Comparison of ENCODE assay signal across 8 mouse cellular contexts in the genomic region with DNA sequence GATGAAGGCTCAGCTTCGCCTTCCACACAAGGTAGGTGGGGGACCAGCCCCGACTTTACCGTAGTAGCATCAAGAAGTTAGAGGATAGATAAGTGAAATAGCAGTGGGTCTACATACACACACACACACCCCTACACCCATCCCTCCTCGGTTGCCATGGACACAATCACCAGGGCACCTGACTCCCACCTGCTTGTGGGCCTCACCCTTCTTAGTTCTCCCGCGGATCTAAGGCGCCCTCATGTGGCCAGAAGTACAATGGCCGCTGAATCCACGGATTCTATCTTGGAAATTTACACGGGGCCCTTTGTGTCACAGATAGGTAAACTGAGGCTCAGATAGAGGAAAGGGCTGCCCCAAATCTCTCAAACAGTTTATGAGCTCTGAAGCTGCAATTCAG. TPM values are rescaled to one million over a fixed set of nuclear protein-coding genes. Genes with fewer than 3 reads are reported as not detected.
DNase-seq lines count a peak whose midpoint lies in the region; ATAC-seq and TF ChIP-seq lines count a peak whose summit lies in the region.

No protein-coding gene starts in this region.

- 17% methylated on average over 10 of the region's 10 CpGs for WGBS in forebrain, embryonic 16.5 days
- WGBS in kidney, embryonic 15.5 days, result 17% methylated on average over 10 of the region's 10 CpGs
- 14% methylated on average over 10 of the region's 10 CpGs for WGBS in lung, postnatal 0 days

- no peak overlapping the region for H3K4me3 ChIP-seq in forebrain, embryonic 16.5 days (replicated peaks; ENCODE audit: low read length)
- H3K4me3 ChIP-seq in kidney, embryonic 15.5 days (replicated peaks), result no peak overlapping the region
- H3K4me3 ChIP-seq in lung, postnatal 0 days (ENCODE audit: low read depth, low read length), result no peak overlapping the region

- no peaks in the 10 kb centered on the region for H3K9me3 ChIP-seq in forebrain, embryonic 16.5 days (ENCODE audit: control insufficient read depth, low read length)
- H3K9me3 ChIP-seq in kidney, embryonic 15.5 days (replicated peaks), result no peaks in the 10 kb centered on the region
- no peaks in the 10 kb centered on the region for H3K9me3 ChIP-seq in lung, postnatal 0 days (ENCODE audit: low read length)

- H3K27ac ChIP-seq in forebrain, embryonic 16.5 days (ENCODE audit: low read length), result no peak overlapping the region
- no peak overlapping the region for H3K27ac ChIP-seq in kidney, embryonic 15.5 days
- no peak overlapping the region for H3K27ac ChIP-seq in lung, postnatal 0 days (ENCODE audit: low read length)

- no peak overlapping the region for H3K4me2 ChIP-seq in forebrain, embryonic 16.5 days (ENCODE audit: low read length)
- H3K4me2 ChIP-seq in kidney, embryonic 15.5 days, result no peak overlapping the region
- no peak overlapping the region for H3K4me2 ChIP-seq in lung, postnatal 0 days (replicated peaks; ENCODE audit: low read depth, low read length)

- peak; percentile 70 for ATAC-seq in forebrain, embryonic 16.5 days
- ATAC-seq in kidney, embryonic 15.5 days (replicated peaks; ENCODE audit: low FRiP score), result peak; percentile 87
- ATAC-seq in lung, postnatal 0 days, result peak; percentile 58

- TF ChIP-seq EP300 in lung, postnatal 0 days (IDR thresholded peaks at IDR 0.05), result no peak

- no peak overlapping the region for H3K9ac ChIP-seq in forebrain, embryonic 16.5 days (replicated peaks; ENCODE audit: low read depth, low read length)
- no peak overlapping the region for H3K9ac ChIP-seq in kidney, embryonic 15.5 days
- H3K9ac ChIP-seq in lung, postnatal 0 days (replicated peaks; ENCODE audit: low read depth), result no peak overlapping the region

- no peaks in the 10 kb centered on the region for H3K27me3 ChIP-seq in forebrain, embryonic 16.5 days (replicated peaks; ENCODE audit: control insufficient read depth, insufficient read depth, low read length)
- peaks cover 6% of the 10 kb centered on the region for H3K27me3 ChIP-seq in kidney, embryonic 15.5 days
- H3K27me3 ChIP-seq in lung, postnatal 0 days (replicated peaks; ENCODE audit: insufficient read depth, low read length), result no peaks in the 10 kb centered on the region; the same call in 1 of the 2 replicates

- DNase-seq in adrenal gland, adult 18-20 months (ENCODE audit: low spot score in 2 of 2), result peak; percentile 32 to 50
- no peak for DNase-seq in adrenal gland, postnatal 4 days (ENCODE audit: low spot score in 2 of 2)
- peak; percentile 78 for DNase-seq in CD4-positive, CD25-positive, alpha-beta regulatory T cell, adult 2 months (ENCODE audit: low read depth, low spot score)
- DNase-seq in cerebellum, adult 11 months, result peak; percentile 70
- peak; percentile 56 for DNase-seq in lung, postnatal 0 days (ENCODE audit: low spot score)
- peak; percentile 84 for DNase-seq in retina, postnatal 1 day

- H3K4me1 ChIP-seq in forebrain, embryonic 16.5 days (replicated peaks; ENCODE audit: control insufficient read depth, insufficient read depth, low read length), result peaks cover 22% of the 10 kb centered on the region
- H3K4me1 ChIP-seq in kidney, embryonic 15.5 days, result peaks cover under 1% of the 10 kb centered on the region; the same call in 1 of the 2 replicates
- no peaks in the 10 kb centered on the region for H3K4me1 ChIP-seq in lung, postnatal 0 days (ENCODE audit: insufficient read depth, low read depth, low read length)

- peak; percentile 78 for TF ChIP-seq CTCF in lung, postnatal 0 days (IDR thresholded peaks at IDR 0.05)

- no peaks in the 10 kb centered on the region for H3K36me3 ChIP-seq in forebrain, embryonic 16.5 days (ENCODE audit: control insufficient read depth, insufficient read depth)
- no peaks in the 10 kb centered on the region for H3K36me3 ChIP-seq in kidney, embryonic 15.5 days
- no peaks in the 10 kb centered on the region for H3K36me3 ChIP-seq in lung, postnatal 0 days (ENCODE audit: insufficient read depth, low read length)

RNA-seq across cellular contexts. Expression of gene Meis3, which starts 21.4 kb away (rescaled TPM):
- total RNA-seq in adrenal gland, adult 18-20 months (2021), result 10 to 100 TPM; 12.1 to 14.3 TPM
- 10 to 100 TPM; 18.8 to 22.0 TPM for total RNA-seq in adrenal gland, postnatal 4 days (2021)
- polyA plus RNA-seq in forebrain, embryonic 16.5 days (2015; fragmentation: Nextera tagmentation; extraction: Ambion mirVana), result 99.6 and 118 TPM in 2 replicates
- polyA plus RNA-seq in kidney, embryonic 15.5 days (2015; fragmentation: Nextera tagmentation; extraction: Ambion mirVana), result 22.5 and 28.9 TPM in 2 replicates
- polyA plus RNA-seq in lung, postnatal 0 days (2015; fragmentation: Nextera tagmentation; extraction: Ambion mirVana), result 12.3 and 12.7 TPM in 2 replicates

RNA-seq across cellular contexts. Expression of gene Slc8a2, which starts 23.9 kb away (rescaled TPM):
- total RNA-seq in adrenal gland, adult 18-20 months (2021), result 1 to 10 TPM; 2.0 to 2.5 TPM
- total RNA-seq in adrenal gland, postnatal 4 days (2021), result 1 to 10 TPM; 6.5 to 7.6 TPM
- polyA plus RNA-seq in forebrain, embryonic 16.5 days (2015; fragmentation: Nextera tagmentation; extraction: Ambion mirVana), result 0.72 and 1.1 TPM in 2 replicates
- 0.09 and 0.19 TPM in 2 replicates for polyA plus RNA-seq in kidney, embryonic 15.5 days (2015; fragmentation: Nextera tagmentation; extraction: Ambion mirVana)
- 0.04 and 0.05 TPM in 2 replicates for polyA plus RNA-seq in lung, postnatal 0 days (2015; fragmentation: Nextera tagmentation; extraction: Ambion mirVana)

RNA-seq across cellular contexts. Expression of gene Kptn, which starts 33.8 kb away (rescaled TPM):
- 10 to 100 TPM; 19.6 to 20.7 TPM for total RNA-seq in adrenal gland, adult 18-20 months (2021)
- total RNA-seq in adrenal gland, postnatal 4 days (2021), result 10 to 100 TPM; 29.1 to 29.3 TPM
- polyA plus RNA-seq in forebrain, embryonic 16.5 days (2015; fragmentation: Nextera tagmentation; extraction: Ambion mirVana), result 40.9 and 53.2 TPM in 2 replicates
- polyA plus RNA-seq in kidney, embryonic 15.5 days (2015; fragmentation: Nextera tagmentation; extraction: Ambion mirVana), result 30.0 and 37.5 TPM in 2 replicates
- polyA plus RNA-seq in lung, postnatal 0 days (2015; fragmentation: Nextera tagmentation; extraction: Ambion mirVana), result 14.2 and 15.0 TPM in 2 replicates

RNA-seq across cellular contexts. Expression of gene Napa, which starts 55.3 kb away (rescaled TPM):
- 100 to 1,000 TPM; 160 to 178 TPM for total RNA-seq in adrenal gland, adult 18-20 months (2021)
- 100 to 1,000 TPM; 130 to 136 TPM for total RNA-seq in adrenal gland, postnatal 4 days (2021)
- polyA plus RNA-seq in forebrain, embryonic 16.5 days (2015; fragmentation: Nextera tagmentation; extraction: Ambion mirVana), result 197 and 220 TPM in 2 replicates
- polyA plus RNA-seq in kidney, embryonic 15.5 days (2015; fragmentation: Nextera tagmentation; extraction: Ambion mirVana), result 178 and 203 TPM in 2 replicates
- polyA plus RNA-seq in lung, postnatal 0 days (2015; fragmentation: Nextera tagmentation; extraction: Ambion mirVana), result 154 TPM in 2 replicates

Comparison
In these comparisons a context has a peak if more than half of its experiments do, and no peak if none do; other contexts are left out.
1. DNase-seq: peak in adrenal gland, adult 18-20 months (2 of 2), CD4-positive, CD25-positive, alpha-beta regulatory T cell, adult 2 months (single experiment), cerebellum, adult 11 months (single experiment), lung, postnatal 0 days (single experiment) and retina, postnatal 1 day (single experiment); none in adrenal gland, postnatal 4 days (0 of 2).
2. Peak in every context shown above with its lines, with median percentiles within 50 percentile points of each other: ATAC-seq.